Mouse (Mus musculus) midbrain, embryonic 11.5 days (tissue): ENCODE results near the gene Kcnk12. TPM values are rescaled to one million over a fixed set of nuclear protein-coding genes. Genes with fewer than 3 reads are reported as not detected.
A peak's percentile ranks its signal among the peaks of the same experiment; 100 is the strongest.

Experiments
- ATAC-seq: fragments of 200-750 bp; cut with Nextera tagmentation; 2 replicates; pipeline ENCODE4 v1.8.0; 2017; ENCODE audit warnings: moderate TSS enrichment, moderate library complexity; ENCODE audit not compliant: low FRiP score
- DNase-seq: peaks from one replicate; pipeline ENCODE4 v3.0.0; 2015; ENCODE audit warnings: low spot score; ENCODE audit errors: missing footprints
- H3K27ac ChIP-seq: fragments of 300-500 bp; sonication (generic); 2 replicates; pipeline ENCODE4 v1.5.1; 2014; ENCODE audit warnings: low read depth, low read length
- H3K27me3 ChIP-seq: fragments of 300-500 bp; sonication (generic); 2 replicates; pipeline ENCODE4 v1.6.1; 2014; ENCODE audit warnings: mild to moderate bottlenecking, low read length, moderate library complexity, mixed read lengths; ENCODE audit not compliant: control insufficient read depth, insufficient read depth
- H3K36me3 ChIP-seq: fragments of 300-500 bp; sonication (generic); 2 replicates; pipeline ENCODE4 v1.6.1; 2014; ENCODE audit warnings: mild to moderate bottlenecking, low read length, moderate library complexity, mixed read lengths; ENCODE audit not compliant: control insufficient read depth, insufficient read depth
- H3K4me1 ChIP-seq: fragments of 300-500 bp; sonication (generic); 2 replicates; pipeline ENCODE4 v1.6.1; 2014; ENCODE audit warnings: low read length; ENCODE audit not compliant: control insufficient read depth, insufficient read depth
- H3K4me2 ChIP-seq: fragments of 300-500 bp; sonication (generic); 2 replicates; pipeline ENCODE4 v1.6.1; 2014; ENCODE audit warnings: mild to moderate bottlenecking, moderate library complexity
- H3K4me3 ChIP-seq: fragments of 300-500 bp; sonication (generic); 2 replicates; pipeline ENCODE4 v1.5.1; 2014; ENCODE audit warnings: low read depth, low read length
- H3K9ac ChIP-seq: fragments of 300-500 bp; sonication (generic); 2 replicates; pipeline ENCODE4 v1.6.1; 2014; ENCODE audit warnings: low read length
- H3K9me3 ChIP-seq: fragments of 300-500 bp; sonication (generic); 2 replicates; pipeline ENCODE4 v1.6.1; 2016; ENCODE audit warnings: low read length; ENCODE audit not compliant: control insufficient read depth
- WGBS: fragments of 180-500 bp; shearing (Covaris S2); extraction: QIAGEN DNeasy Blood & Tissue Kit; methylation state at CpG from one replicate; pipeline ENCODE4 v1.1.7; 2014; 5-methylcytosine and 5-hydroxymethylcytosine counted together
- polyA plus RNA-seq: library from polyadenylated mRNA; unstranded; fragments of >200 nt; fragmentation: Nextera tagmentation; extraction: Ambion mirVana; gene quantifications from 2 replicates; pipeline ENCODE4 v1.2.1, GENCODE M21; 2014

The Kcnk12 gene
- 0.12 and 0.26 TPM in 2 replicates for polyA plus RNA-seq

DNA sequence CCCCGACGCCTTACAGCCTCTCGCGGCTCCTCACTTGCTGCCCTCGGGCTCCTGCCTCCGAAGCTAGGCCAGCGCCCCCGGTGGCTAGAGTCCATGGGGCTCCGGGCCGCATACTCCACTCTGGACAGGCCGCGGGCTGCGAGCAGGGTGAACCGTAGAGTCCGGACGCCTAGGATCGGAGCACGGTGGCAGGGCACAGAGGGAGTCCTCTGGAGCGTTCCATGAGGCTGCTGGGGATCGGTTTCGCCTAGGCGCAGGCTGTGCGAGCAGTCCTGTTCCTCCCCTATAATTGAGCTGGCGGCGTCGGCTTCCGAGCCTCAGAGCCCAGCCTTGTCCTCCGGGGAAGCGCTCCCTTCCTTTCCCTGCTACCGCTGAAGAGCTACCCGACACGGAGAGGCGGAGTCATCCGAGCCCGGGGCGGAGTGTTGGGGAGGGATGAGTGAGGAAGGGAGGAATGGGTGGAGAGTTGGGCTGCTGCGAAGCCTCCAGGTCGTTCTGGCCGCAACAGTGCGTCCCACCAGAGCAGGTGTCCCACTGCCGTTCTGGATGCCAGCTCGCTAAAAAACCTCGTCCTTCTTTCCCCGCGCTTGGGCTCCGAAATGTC is at the start of gene Kcnk12:
TSS of gene Kcnk12 (minus strand) at position 307 of the 604 bp plus-strand sequence.
- peak; percentile 97 for DNase-seq
- Histone ChIP-seq H3K4me2 (peak within 1 kb of the TSS; percentile 90), H3K4me3 (peak within 1 kb of the TSS; percentile 50), H3K36me3 (no peaks in the 10 kb centered on the region), H3K27me3 (peaks cover 52% of the 10 kb centered on the region), H3K27ac (no peak within 1 kb of the TSS), H3K9me3 (no peaks in the 10 kb centered on the region), H3K9ac (peak within 1 kb of the TSS; percentile 48), H3K4me1 (peaks cover 16% of the 10 kb centered on the region)
- under 1% methylated on average over 46 of the region's 46 CpGs for WGBS
- peak; percentile 82 for ATAC-seq

DNA sequence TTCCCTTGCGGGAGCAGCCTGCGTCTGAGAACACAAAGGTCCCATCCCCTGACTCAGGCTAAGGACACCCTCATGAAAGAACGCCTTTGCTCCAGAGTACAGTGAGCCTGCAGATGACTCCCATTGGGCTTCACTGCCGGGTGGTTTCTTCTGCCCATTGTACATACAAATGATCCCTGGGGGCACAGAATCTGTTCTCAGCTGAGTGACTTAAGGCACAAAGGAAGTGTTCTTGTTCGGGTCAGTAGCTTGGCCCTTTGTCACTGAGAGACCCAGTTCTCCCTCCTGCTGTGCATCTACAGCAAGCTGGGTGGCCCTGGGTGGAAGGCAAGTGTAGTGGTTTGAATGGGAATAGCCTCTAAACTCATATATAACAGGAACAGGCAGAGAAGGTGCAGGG is 44.4 kb upstream of the Kcnk12 start:
- H3K27ac ChIP-seq: no peak overlapping the region
- WGBS: 89% methylated on average over 5 of the region's 5 CpGs
- no peak overlapping the region for H3K4me2 ChIP-seq
- no peak overlapping the region for H3K4me3 ChIP-seq
- no peaks in the 10 kb centered on the region for H3K9me3 ChIP-seq
- DNase-seq (no peak), ATAC-seq (no peak)
- H3K4me1 ChIP-seq: no peaks in the 10 kb centered on the region
- H3K36me3 ChIP-seq: no peaks in the 10 kb centered on the region
- no peak overlapping the region for H3K9ac ChIP-seq
- no peaks in the 10 kb centered on the region for H3K27me3 ChIP-seq

DNA sequence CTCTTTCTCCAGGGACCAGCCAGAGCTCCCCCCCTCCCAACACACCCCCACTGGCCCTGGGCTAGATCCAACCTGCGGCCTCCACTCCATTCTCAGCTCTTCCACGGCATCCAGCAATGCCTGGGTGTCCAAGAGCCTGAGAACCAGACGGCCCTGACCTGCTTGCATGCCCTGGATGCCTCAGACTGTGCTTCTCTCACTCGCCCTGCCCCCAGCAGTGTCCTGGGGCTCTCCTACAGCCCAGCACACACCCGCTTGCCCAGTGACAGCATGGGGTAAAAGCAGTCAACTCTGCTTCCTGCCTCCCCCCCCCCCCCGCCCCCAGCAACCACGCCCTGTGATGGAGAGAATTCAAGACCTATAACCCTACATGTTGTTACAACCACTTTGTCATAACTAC is 42.3 kb upstream of the Kcnk12 start:
- WGBS: 79% methylated on average over 7 of the region's 7 CpGs
- H3K36me3 ChIP-seq: no peaks in the 10 kb centered on the region
- H3K27me3 ChIP-seq: no peaks in the 10 kb centered on the region
- ATAC-seq (no peak), DNase-seq (no peak)
- no peak overlapping the region for H3K4me3 ChIP-seq
- H3K27ac ChIP-seq: no peak overlapping the region
- H3K4me2 ChIP-seq: no peak overlapping the region
- no peak overlapping the region for H3K9ac ChIP-seq
- H3K4me1 ChIP-seq: no peaks in the 10 kb centered on the region
- no peaks in the 10 kb centered on the region for H3K9me3 ChIP-seq

DNA sequence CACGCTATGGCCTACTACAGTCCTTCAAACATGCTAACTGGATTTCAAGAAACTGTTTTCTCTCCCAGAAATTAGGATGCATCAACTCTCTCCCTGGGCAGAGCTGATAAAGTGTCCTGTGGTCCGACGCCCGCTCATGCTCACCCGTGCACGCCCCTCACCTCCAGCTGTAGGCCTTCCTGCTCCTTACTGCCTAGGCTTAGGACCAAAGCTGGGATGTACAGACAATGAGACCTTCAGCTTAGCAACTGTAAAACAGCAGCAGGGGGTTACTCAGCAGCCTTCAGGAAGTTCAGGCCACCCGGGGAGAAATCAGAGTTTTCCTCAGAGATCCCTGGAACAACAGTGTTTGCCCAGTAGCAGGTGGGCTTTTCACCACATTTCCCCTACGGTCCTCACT is 37.1 kb upstream of the Kcnk12 start:
- H3K9ac ChIP-seq: no peak overlapping the region
- DNase-seq (no peak), ATAC-seq (no peak)
- H3K36me3 ChIP-seq: no peaks in the 10 kb centered on the region
- no peak overlapping the region for H3K27ac ChIP-seq
- 20% methylated on average over 8 of the region's 8 CpGs for WGBS
- H3K9me3 ChIP-seq: no peaks in the 10 kb centered on the region
- H3K4me3 ChIP-seq: no peak overlapping the region
- H3K27me3 ChIP-seq: no peaks in the 10 kb centered on the region
- H3K4me2 ChIP-seq: no peak overlapping the region
- H3K4me1 ChIP-seq: peaks cover 2% of the 10 kb centered on the region; the same call in 1 of the 2 replicates

DNA sequence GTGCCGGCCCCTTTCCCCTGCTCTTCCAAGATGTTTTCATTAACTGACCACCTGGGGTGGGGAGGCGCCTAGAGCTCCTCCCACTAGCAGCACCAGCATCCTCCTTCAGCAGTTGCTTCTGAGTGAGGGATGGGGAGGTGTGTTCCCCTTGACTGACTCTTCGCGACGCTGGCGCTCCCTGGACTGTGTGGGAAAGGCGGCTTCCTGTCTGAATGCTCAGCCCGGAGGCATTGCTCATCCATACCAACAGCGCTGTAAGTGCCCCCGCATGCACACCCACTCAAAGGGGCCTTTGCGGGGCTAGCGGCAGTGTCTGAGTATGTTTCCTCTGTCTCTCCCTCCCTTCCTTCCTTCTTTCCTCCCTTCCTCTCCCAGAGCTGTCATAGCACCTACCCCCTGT is 29.1 kb upstream of the Kcnk12 start:
- peak; percentile 44; the same call in 1 of the 2 replicates for ATAC-seq
- Histone ChIP-seq H3K4me2 (peak overlapping the region; percentile 7; the same call in 1 of the 2 replicates), H3K27ac (no peak overlapping the region), H3K4me1 (no peaks in the 10 kb centered on the region), H3K9me3 (no peaks in the 10 kb centered on the region), H3K4me3 (no peak overlapping the region), H3K36me3 (no peaks in the 10 kb centered on the region), H3K27me3 (peaks cover 5% of the 10 kb centered on the region; the same call in 1 of the 2 replicates), H3K9ac (no peak overlapping the region)
- 25% methylated on average over 12 of the region's 12 CpGs for WGBS
- DNase-seq: no peak

DNA sequence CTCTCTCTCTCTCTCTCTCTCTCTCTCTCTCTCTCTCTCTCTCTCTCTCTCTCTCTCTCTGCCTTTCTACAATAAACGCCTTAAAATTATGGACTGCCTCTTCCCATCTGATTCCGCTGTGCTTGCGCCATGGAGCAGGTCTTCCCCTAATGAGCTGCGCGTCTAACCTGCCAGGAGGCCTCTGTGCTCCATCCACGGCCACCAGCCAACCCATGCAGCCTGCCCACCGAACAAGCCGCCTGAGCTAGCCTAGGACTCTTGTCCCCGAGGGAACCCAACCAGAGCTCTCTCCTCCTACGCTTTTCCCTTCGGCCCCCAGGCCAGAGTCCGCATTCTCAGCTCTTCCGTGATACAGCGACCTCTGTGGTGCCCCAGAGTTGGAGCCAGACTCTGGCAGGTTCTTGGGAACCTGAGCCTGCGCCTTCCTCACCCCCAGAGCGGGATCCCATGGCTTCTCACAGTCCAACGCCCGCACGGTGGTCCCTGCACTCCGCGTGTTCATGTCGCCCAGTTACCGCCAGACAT is 28.3 kb upstream of the Kcnk12 start:
- Histone ChIP-seq H3K9me3 (no peaks in the 10 kb centered on the region), H3K27ac (no peak overlapping the region), H3K27me3 (peaks cover 5% of the 10 kb centered on the region; the same call in 1 of the 2 replicates), H3K4me1 (no peaks in the 10 kb centered on the region), H3K36me3 (no peaks in the 10 kb centered on the region), H3K9ac (no peak overlapping the region), H3K4me2 (no peak overlapping the region; the same call in 1 of the 2 replicates), H3K4me3 (no peak overlapping the region)
- no peak for DNase-seq
- no peak for ATAC-seq
- 27% methylated on average over 23 of the region's 23 CpGs for WGBS

DNA sequence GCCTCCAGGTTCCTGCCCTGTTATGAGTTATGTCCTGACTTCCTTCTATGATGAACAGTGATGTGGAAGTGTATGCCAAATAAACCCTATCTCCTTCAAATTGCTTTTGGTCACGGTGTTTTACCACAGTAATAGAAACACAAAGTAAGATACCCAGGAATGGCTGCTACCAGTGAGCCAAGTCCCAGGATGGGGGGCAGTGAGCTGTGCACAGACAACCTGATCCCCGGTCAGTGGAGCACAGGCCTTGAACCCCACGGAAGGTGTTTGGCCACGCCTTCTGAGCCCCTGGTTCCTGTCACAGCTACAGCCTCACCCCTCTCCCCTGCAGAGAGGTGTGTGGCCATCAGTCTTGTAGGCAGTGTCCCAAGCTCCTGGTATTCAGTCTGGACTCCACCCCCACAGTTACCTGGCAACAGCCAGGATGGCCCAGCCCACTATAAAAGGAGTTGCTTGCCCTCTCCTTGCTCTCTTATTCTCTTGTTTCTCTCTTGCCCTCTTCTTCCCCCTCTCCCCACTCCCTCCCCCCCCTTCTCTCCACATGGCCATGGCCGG is 27.7 kb upstream of the Kcnk12 start:
- Histone ChIP-seq H3K36me3 (no peaks in the 10 kb centered on the region), H3K9ac (no peak overlapping the region), H3K27me3 (peaks cover 5% of the 10 kb centered on the region; the same call in 1 of the 2 replicates), H3K4me2 (no peak overlapping the region), H3K27ac (no peak overlapping the region), H3K4me1 (no peaks in the 10 kb centered on the region), H3K4me3 (no peak overlapping the region), H3K9me3 (no peaks in the 10 kb centered on the region)
- DNase-seq: no peak
- 50% methylated on average over 5 of the region's 5 CpGs for WGBS
- ATAC-seq: no peak

DNA sequence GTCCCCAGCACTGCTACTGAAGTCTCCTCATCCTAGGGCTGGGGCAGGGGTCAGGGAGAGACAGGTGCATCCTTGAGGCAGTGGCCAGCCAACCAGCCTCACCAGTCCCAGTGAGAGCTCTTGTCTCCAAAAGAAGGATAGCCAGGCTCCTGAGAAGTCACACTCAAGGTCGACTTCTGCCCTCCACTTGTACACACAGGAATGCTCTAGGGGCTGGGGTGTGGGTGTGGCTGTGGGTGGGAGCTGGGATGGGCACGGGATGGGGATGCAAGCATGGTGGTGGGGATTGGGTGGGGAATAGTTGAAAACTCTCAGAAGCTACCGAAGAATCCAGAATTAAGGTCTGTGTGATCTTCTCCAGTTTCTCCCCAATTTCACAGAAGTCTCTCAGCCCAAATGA is 25.2 kb upstream of the Kcnk12 start:
- DNase-seq (no peak), ATAC-seq (no peak)
- 88% methylated on average over 3 of the region's 3 CpGs for WGBS
- no peaks in the 10 kb centered on the region; the same call in 1 of the 2 replicates for H3K9me3 ChIP-seq
- no peaks in the 10 kb centered on the region for H3K36me3 ChIP-seq
- no peak overlapping the region for H3K27ac ChIP-seq
- H3K4me3 ChIP-seq: no peak overlapping the region
- H3K4me1 ChIP-seq: no peaks in the 10 kb centered on the region
- H3K4me2 ChIP-seq: no peak overlapping the region
- H3K27me3 ChIP-seq: peaks cover 5% of the 10 kb centered on the region; the same call in 1 of the 2 replicates
- H3K9ac ChIP-seq: no peak overlapping the region

DNA sequence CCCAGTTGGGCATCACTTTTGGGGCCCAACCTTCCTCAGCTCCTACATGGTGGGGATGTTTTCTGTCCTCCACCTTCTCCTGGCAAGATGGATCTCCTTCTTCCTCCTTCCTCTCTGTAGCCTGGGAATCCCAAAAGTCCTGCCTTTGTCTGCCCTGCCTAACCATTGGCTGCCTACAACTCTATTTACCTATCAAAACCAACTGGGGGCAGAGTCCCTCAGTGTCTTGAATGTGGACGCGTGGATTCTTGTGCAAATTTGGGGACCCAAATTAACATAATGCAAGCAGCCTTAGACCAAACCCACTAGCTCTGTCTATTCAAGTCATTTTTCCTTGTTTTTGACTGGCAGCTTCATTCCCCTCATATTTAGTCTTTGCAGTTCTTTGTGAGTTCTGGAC is 11.8 kb upstream of the Kcnk12 start:
- ATAC-seq (no peak), DNase-seq (no peak)

More for the DNA sequence above, 11.8 kb upstream of the Kcnk12 start:
- H3K9me3 ChIP-seq: no peaks in the 10 kb centered on the region
- WGBS: 67% methylated on average over 2 of the region's 2 CpGs
- no peak overlapping the region for H3K27ac ChIP-seq
- no peaks in the 10 kb centered on the region; the same call in 1 of the 2 replicates for H3K4me1 ChIP-seq
- no peak overlapping the region for H3K4me3 ChIP-seq
- H3K4me2 ChIP-seq: no peak overlapping the region
- no peaks in the 10 kb centered on the region for H3K36me3 ChIP-seq
- no peak overlapping the region for H3K9ac ChIP-seq
- no peaks in the 10 kb centered on the region for H3K27me3 ChIP-seq
